Mouse (Mus musculus) common myeloid progenitor, adult 5-6 weeks (primary cell): ENCODE measurements at regions not wholly inside any gene's neighbourhood (a gene's known extent, or its start where the extent isn't known, plus 50 kb on each side); places are given as distances from the start of the nearest gene placed in this dataset.
A peak's percentile ranks its signal among the peaks of the same experiment; 100 is the strongest.

ENCODE experiments used
- ATAC-seq: replicated peaks from 2 replicates; pipeline ENCODE4 v1.8.0; 2016; ENCODE audit warnings: low read depth, mild to moderate bottlenecking, moderate TSS enrichment, inconsistent platforms; ENCODE audit not compliant: poor library complexity, severe bottlenecking

- no peak for ATAC-seq
These were observed 232.8 kb upstream of the Tcf21 start for GRCm38 (mm10) chr10:23052480-23053378.

GRCm38 (mm10) chr10:23044466-23044865, 224.5 kb upstream of the Tcf21 start:
- no peak for ATAC-seq

GRCm38 (mm10) chr10:23031491-23032126, 211.6 kb upstream of the Tcf21 start:
- ATAC-seq, result no peak

- ATAC-seq, result no peak
These were observed 208.0 kb upstream of the Tcf21 start for GRCm38 (mm10) chr10:23027961-23028360.

GRCm38 (mm10) chr10:23017151-23017678, 197.2 kb upstream of the Tcf21 start:
- no peak for ATAC-seq

GRCm38 (mm10) chr10:23015935-23016694, 196.1 kb upstream of the Tcf21 start:
- no peak for ATAC-seq

GRCm38 (mm10) chr10:23010715-23011114, 190.7 kb upstream of the Tcf21 start:
- no peak for ATAC-seq

- ATAC-seq, result no peak
These were observed 190.2 kb upstream of the Tcf21 start for GRCm38 (mm10) chr10:23010201-23010600.

GRCm38 (mm10) chr10:23004768-23005167, 184.8 kb upstream of the Tcf21 start:
- no peak for ATAC-seq

- ATAC-seq, result no peak
These were observed 183.7 kb upstream of the Tcf21 start for GRCm38 (mm10) chr10:23003686-23004085.

- no peak for ATAC-seq
These were observed 178.6 kb upstream of the Tcf21 start for GRCm38 (mm10) chr10:22998561-22998960.

- ATAC-seq, result no peak
These were observed 177.6 kb upstream of the Tcf21 start for GRCm38 (mm10) chr10:22997571-22997970.

GRCm38 (mm10) chr10:22993158-22993557, 173.2 kb upstream of the Tcf21 start:
- ATAC-seq, result no peak

- 0 out of 2 replicates have a peak, but pooled peaks have one; percentile 32 for ATAC-seq
These were observed 161.8 kb upstream of the Tcf21 start for GRCm38 (mm10) chr10:22981798-22982197.

GRCm38 (mm10) chr10:22978442-22978841, 158.5 kb upstream of the Tcf21 start:
- no peak for ATAC-seq

- no peak for ATAC-seq
These were observed 137.0 kb upstream of the Tcf21 start for GRCm38 (mm10) chr10:22956956-22957355.

- no peak for ATAC-seq
These were observed 133.3 kb upstream of the Tcf21 start for GRCm38 (mm10) chr10:22953283-22953682.

GRCm38 (mm10) chr10:22944247-22944646, 124.3 kb upstream of the Tcf21 start:
- ATAC-seq, result no peak

GRCm38 (mm10) chr10:22927977-22928376, 108.0 kb upstream of the Tcf21 start:
- no peak for ATAC-seq

GRCm38 (mm10) chr10:22926099-22926498, 106.1 kb upstream of the Tcf21 start:
- ATAC-seq, result no peak
